Mouse (Mus musculus) midbrain, postnatal 0 days (tissue): ENCODE data around the gene Grhl3. TPM values are rescaled to one million over a fixed set of nuclear protein-coding genes. Genes with fewer than 3 reads are reported as not detected.
"Not testable (repeated sequence)": the region's sequence is repeated elsewhere in the genome, so short reads cannot be mapped to it uniquely, and the experiment has no call there.

Experiments
- ATAC-seq: fragments of 200-750 bp; cut with Nextera tagmentation; 2 replicates; pipeline ENCODE4 v1.8.0; 2017; ENCODE audit warnings: moderate number of reproducible peaks, mild to moderate bottlenecking, moderate TSS enrichment, moderate library complexity; ENCODE audit not compliant: low FRiP score
- DNase-seq: peaks from one replicate; pipeline ENCODE4 v3.0.0-alpha.2; 2015; ENCODE audit warnings: low spot score
- H3K27ac ChIP-seq: fragments of 300-500 bp; sonication (generic); 2 replicates; pipeline ENCODE4 v1.5.1; 2014; ENCODE audit warnings: low read depth, mild to moderate bottlenecking, low read length, mixed read lengths
- H3K27me3 ChIP-seq: fragments of 300-500 bp; sonication (generic); 2 replicates; pipeline ENCODE4 v1.6.1; 2014; ENCODE audit warnings: low read length, control low read depth, mixed read lengths; ENCODE audit not compliant: insufficient read depth
- H3K36me3 ChIP-seq: fragments of 300-500 bp; sonication (generic); 2 replicates; pipeline ENCODE4 v1.6.1; 2014; ENCODE audit warnings: low read length, control low read depth, mixed read lengths; ENCODE audit not compliant: insufficient read depth
- H3K4me1 ChIP-seq: fragments of 300-500 bp; sonication (generic); 2 replicates; pipeline ENCODE4 v1.6.1; 2014; ENCODE audit warnings: mild to moderate bottlenecking, control low read depth, antibody characterized with exemption, low read length, mixed read lengths; ENCODE audit not compliant: insufficient read depth
- H3K4me2 ChIP-seq: fragments of 300-500 bp; sonication (generic); 2 replicates; pipeline ENCODE4 v1.6.1; 2014; ENCODE audit warnings: low read depth, mild to moderate bottlenecking, low read length, mixed read lengths; ENCODE audit not compliant: poor library complexity, severe bottlenecking
- H3K4me3 ChIP-seq: fragments of 300-500 bp; sonication (generic); 2 replicates; pipeline ENCODE4 v1.5.1; 2014; ENCODE audit warnings: low read depth, mild to moderate bottlenecking, low read length, moderate library complexity
- H3K9ac ChIP-seq: fragments of 300-500 bp; sonication (generic); replicated peaks from 2 replicates; pipeline ENCODE4 v1.6.1; 2014; ENCODE audit warnings: mild to moderate bottlenecking, low read length, moderate library complexity, mixed read lengths; ENCODE audit not compliant: poor library complexity, severe bottlenecking
- H3K9me3 ChIP-seq: fragments of 300-500 bp; sonication (generic); 2 replicates; pipeline ENCODE4 v1.6.1; 2016; ENCODE audit warnings: low read length, control low read depth
- CTCF ChIP-seq: IDR thresholded peaks from 2 replicates; pipeline ENCODE4 v1.5.1; 2016; ENCODE audit warnings: antibody characterized with exemption, mild to moderate bottlenecking
- WGBS: fragments of 180-500 bp; shearing (Covaris S2); extraction: QIAGEN DNeasy Blood & Tissue Kit; methylation state at CpG from one replicate; pipeline ENCODE4 v1.1.7; 2014; 5-methylcytosine and 5-hydroxymethylcytosine counted together
- polyA plus RNA-seq: library from polyadenylated mRNA; unstranded; fragments of >200 nt; fragmentation: Nextera tagmentation; extraction: Ambion mirVana; gene quantifications from 2 replicates; pipeline ENCODE4 v1.2.1, GENCODE M21; 2015
- total RNA-seq: library from RNA; depleted of rRNA; stranded (reverse); fragments of >200 nt; gene quantifications from 2 replicates; pipeline ENCODE4 v1.2.3, GENCODE M21; 2014; rRNA removed

The Grhl3 gene
- total RNA-seq (1.6 and 2.7 TPM in 2 replicates), polyA plus RNA-seq (1.5 and 1.7 TPM in 2 replicates)

DNA sequence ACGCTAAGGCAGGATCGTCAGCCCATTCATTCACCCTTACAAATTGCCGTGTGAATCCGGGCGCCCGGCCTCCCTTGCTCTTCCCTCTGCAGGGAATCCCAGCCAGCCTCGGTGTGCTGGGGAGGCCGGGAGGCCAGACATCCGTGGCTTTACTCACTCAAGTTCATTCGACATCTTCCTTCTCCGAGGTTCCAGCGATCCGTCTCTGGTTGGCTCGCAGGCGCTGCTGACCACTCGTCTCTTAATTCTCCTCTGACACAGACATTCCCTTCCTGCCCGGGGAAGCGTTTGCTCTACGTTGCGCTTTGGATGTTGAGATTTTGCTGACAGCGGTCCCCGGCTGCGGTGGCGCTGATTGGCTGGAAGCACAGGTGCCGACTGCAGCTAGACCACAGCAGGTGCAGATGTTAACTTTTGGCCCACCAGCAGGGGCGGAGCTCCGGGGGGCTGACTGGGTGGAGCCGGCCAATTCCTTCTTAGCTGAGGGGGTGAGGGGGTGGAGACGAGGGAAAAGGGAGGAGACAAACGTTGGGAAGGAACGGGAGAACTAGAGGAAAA, at the start of gene Grhl3:
TSS of gene Grhl3 (minus strand) at position 380 of the 558 bp plus-strand sequence.
- Histone ChIP-seq H3K4me3 (peak within 1 kb of the TSS; percentile 33), H3K4me2 (peak within 1 kb of the TSS; percentile 65), H3K4me1 (peaks cover 3% of the 10 kb centered on the region; the same call in 1 of the 2 replicates), H3K9ac (no peak within 1 kb of the TSS; the same call in none of the 2 replicates), H3K27ac (no peak within 1 kb of the TSS), H3K36me3 (no peaks in the 10 kb centered on the region), H3K27me3 (peaks cover 10% of the 10 kb centered on the region; the same call in 1 of the 2 replicates), H3K9me3 (no peaks in the 10 kb centered on the region)
- DNase-seq (peak; percentile 50), ATAC-seq (no peak)
- TF ChIP-seq CTCF, result peak; percentile 55
- WGBS, result under 1% methylated on average over 31 of the region's 31 CpGs

GRCm38 (mm10) chr4:135622290-135622689, 48.9 kb upstream of the Grhl3 start:
- no peak for ATAC-seq
- no peak overlapping the region for H3K4me2 ChIP-seq
- no peak for TF ChIP-seq CTCF
- H3K9me3 ChIP-seq, result no peaks in the 10 kb centered on the region
- H3K9ac ChIP-seq, result no peak overlapping the region
- no peak overlapping the region for H3K27ac ChIP-seq
- WGBS, result 96% methylated on average over 10 of the region's 10 CpGs
- peaks cover 7% of the 10 kb centered on the region for H3K4me1 ChIP-seq
- H3K36me3 ChIP-seq, result no peaks in the 10 kb centered on the region
- H3K4me3 ChIP-seq, result no peak overlapping the region
- H3K27me3 ChIP-seq, result no peaks in the 10 kb centered on the region
- DNase-seq, result no peak

DNA sequence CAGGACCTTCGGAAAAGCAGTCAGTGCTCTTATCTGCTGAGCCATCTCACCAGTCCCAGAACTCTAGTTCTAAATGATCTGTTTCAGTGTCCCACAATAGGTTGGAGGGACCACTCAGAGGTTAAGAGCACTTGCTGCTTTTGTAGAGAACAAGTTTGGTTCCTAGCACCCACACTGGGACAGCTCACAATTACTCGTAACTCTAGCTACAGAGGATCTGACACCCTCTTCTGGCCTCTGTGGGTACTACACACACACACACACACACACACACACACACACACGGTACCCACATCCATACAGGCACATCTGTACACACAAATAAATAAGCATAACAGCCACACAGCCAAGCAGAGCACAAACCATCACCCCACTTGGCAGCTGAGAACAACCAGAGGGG, 47.0 kb upstream of the Grhl3 start:
- WGBS, result 87% methylated on average over 3 of the region's 3 CpGs

GRCm38 (mm10) chr4:135617783-135618470, 44.5 kb upstream of the Grhl3 start:
- no peak overlapping the region for H3K4me3 ChIP-seq
- no peak overlapping the region for H3K9ac ChIP-seq
- H3K27me3 ChIP-seq, result no peaks in the 10 kb centered on the region
- no peaks in the 10 kb centered on the region for H3K36me3 ChIP-seq
- DNase-seq (no peak), ATAC-seq (no peak)
- no peaks in the 10 kb centered on the region for H3K9me3 ChIP-seq
- H3K27ac ChIP-seq, result no peak overlapping the region
- no peak for TF ChIP-seq CTCF
- H3K4me1 ChIP-seq, result peaks cover 7% of the 10 kb centered on the region
- peak overlapping the region; percentile 29; the same call in 1 of the 2 replicates for H3K4me2 ChIP-seq
- 8% methylated on average over 16 of the region's 16 CpGs for WGBS

More for the DNA sequence above, 47.0 kb upstream of the Grhl3 start:
- H3K27me3 ChIP-seq, result no peaks in the 10 kb centered on the region
- H3K4me1 ChIP-seq, result peaks cover 7% of the 10 kb centered on the region
- H3K4me3 ChIP-seq, result no peak overlapping the region
- no peak overlapping the region for H3K9ac ChIP-seq
- DNase-seq (no peak), ATAC-seq (no peak)
- no peak overlapping the region for H3K4me2 ChIP-seq
- no peaks in the 10 kb centered on the region for H3K36me3 ChIP-seq
- no peak for TF ChIP-seq CTCF
- H3K27ac ChIP-seq, result no peak overlapping the region
- no peaks in the 10 kb centered on the region for H3K9me3 ChIP-seq

GRCm38 (mm10) chr4:135617038-135617437, 43.6 kb upstream of the Grhl3 start:
- DNase-seq (peak; percentile 19), ATAC-seq (no peak)
- TF ChIP-seq CTCF, result no peak
- Histone ChIP-seq H3K9ac (no peak overlapping the region), H3K4me1 (peaks cover 7% of the 10 kb centered on the region), H3K9me3 (no peaks in the 10 kb centered on the region), H3K27ac (no peak overlapping the region), H3K4me2 (no peak overlapping the region), H3K27me3 (no peaks in the 10 kb centered on the region), H3K4me3 (no peak overlapping the region), H3K36me3 (no peaks in the 10 kb centered on the region)
- WGBS, result 34% methylated on average over 4 of the region's 4 CpGs

DNA sequence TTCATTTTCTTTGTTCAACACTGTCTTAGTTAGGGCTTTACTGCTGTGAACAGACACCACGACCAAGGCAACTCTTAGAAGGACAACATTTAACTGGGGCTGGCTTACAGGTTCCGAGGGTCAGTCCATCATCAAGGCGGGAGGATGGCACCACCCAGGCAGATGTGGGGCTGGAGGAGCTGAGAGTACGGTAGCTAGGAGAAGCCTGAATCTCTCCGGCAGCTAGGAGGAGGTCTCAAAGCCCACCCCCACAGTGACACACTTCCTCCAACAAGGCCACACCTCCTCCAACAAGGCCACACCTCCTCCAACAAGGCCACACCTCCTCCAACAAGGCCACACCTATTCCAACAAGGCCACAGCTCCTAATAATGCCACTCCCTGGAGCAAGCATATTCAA, 41.9 kb upstream of the Grhl3 start:
- H3K27ac ChIP-seq, H3K4me2 ChIP-seq, H3K36me3 ChIP-seq, H3K4me1 ChIP-seq, H3K27me3 ChIP-seq, H3K9me3 ChIP-seq, ATAC-seq, H3K4me3 ChIP-seq, DNase-seq, H3K9ac ChIP-seq: not testable (repeated sequence)
- 70% methylated on average over 5 of the region's 5 CpGs for WGBS
